Mouse (Mus musculus) heart, embryonic 12.5 days (tissue): Measurements from ENCODE around the gene Prpsap2. TPM values are rescaled to one million over a fixed set of nuclear protein-coding genes. Genes with fewer than 3 reads are reported as not detected.

ENCODE experiments used
- ATAC-seq: fragments of 200-750 bp; cut with Nextera tagmentation; 2 replicates; pipeline ENCODE4 v1.8.0; 2017; ENCODE audit warnings: moderate TSS enrichment, moderate library complexity; ENCODE audit not compliant: insufficient number of reproducible peaks, low FRiP score
- H3K27ac ChIP-seq: fragments of 300-500 bp; sonication (generic); 2 replicates; pipeline ENCODE4 v1.5.1; 2016; ENCODE audit warnings: mild to moderate bottlenecking, moderate library complexity; ENCODE audit not compliant: poor library complexity, severe bottlenecking
- H3K27me3 ChIP-seq: fragments of 300-500 bp; sonication (generic); replicated peaks from 2 replicates; pipeline ENCODE4 v1.6.1; 2016; ENCODE audit warnings: mild to moderate bottlenecking, moderate library complexity
- H3K36me3 ChIP-seq: fragments of 300-500 bp; sonication (generic); 2 replicates; pipeline ENCODE4 v1.6.1; 2016; ENCODE audit warnings: mild to moderate bottlenecking, moderate library complexity
- H3K4me1 ChIP-seq: fragments of 300-500 bp; sonication (generic); replicated peaks from 2 replicates; pipeline ENCODE4 v1.6.1; 2016; ENCODE audit warnings: mild to moderate bottlenecking
- H3K4me2 ChIP-seq: fragments of 300-500 bp; sonication (generic); 2 replicates; pipeline ENCODE4 v1.6.1; 2016; ENCODE audit warnings: mild to moderate bottlenecking, moderate library complexity
- H3K4me3 ChIP-seq: fragments of 300-500 bp; sonication (generic); 2 replicates; pipeline ENCODE4 v1.5.1; 2016; ENCODE audit warnings: mild to moderate bottlenecking
- H3K9ac ChIP-seq: fragments of 300-500 bp; sonication (generic); 2 replicates; pipeline ENCODE4 v1.6.1; 2016; ENCODE audit warnings: mild to moderate bottlenecking, moderate library complexity
- H3K9me3 ChIP-seq: fragments of 300-500 bp; sonication (generic); replicated peaks from 2 replicates; pipeline ENCODE4 v1.6.1; 2016; ENCODE audit warnings: mild to moderate bottlenecking, moderate library complexity
- WGBS: fragments of 180-500 bp; shearing (Covaris S2); methylation state at CpG from one replicate; pipeline ENCODE4 v1.1.7; 2016; 5-methylcytosine and 5-hydroxymethylcytosine counted together
- polyA plus RNA-seq: library from polyadenylated mRNA; unstranded; fragments of >200 nt; fragmentation: Nextera tagmentation; extraction: Ambion mirVana; gene quantifications from 2 replicates; pipeline ENCODE4 v1.2.1, GENCODE M21; 2016

The Prpsap2 gene
- polyA plus RNA-seq, 1 experiment from 2014 or later, result 16.4 TPM

DNA sequence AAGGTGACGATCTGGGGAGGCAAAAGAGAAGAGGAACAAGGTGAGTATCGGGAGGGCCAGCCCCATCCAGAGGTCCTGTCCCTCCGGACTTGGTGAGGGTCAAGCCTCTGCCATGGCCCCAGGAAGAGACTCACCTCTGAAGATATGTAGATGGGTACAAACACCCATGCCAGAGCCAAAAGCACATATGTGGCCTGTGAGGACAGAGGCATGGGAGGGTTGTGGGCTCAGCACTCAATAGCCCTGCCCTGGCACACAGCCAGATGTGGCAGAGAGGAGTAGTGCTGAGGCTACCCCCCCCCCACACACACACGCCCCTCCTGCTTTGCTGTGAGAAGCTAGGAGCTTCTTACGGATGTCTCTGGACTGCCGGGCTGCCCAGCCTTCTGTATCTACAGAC is 46.8 kb downstream of the Prpsap2 start:
- no peak for ATAC-seq
- WGBS, result 48% methylated on average over 6 of the region's 6 CpGs
- H3K4me3 ChIP-seq, result no peak overlapping the region

DNA sequence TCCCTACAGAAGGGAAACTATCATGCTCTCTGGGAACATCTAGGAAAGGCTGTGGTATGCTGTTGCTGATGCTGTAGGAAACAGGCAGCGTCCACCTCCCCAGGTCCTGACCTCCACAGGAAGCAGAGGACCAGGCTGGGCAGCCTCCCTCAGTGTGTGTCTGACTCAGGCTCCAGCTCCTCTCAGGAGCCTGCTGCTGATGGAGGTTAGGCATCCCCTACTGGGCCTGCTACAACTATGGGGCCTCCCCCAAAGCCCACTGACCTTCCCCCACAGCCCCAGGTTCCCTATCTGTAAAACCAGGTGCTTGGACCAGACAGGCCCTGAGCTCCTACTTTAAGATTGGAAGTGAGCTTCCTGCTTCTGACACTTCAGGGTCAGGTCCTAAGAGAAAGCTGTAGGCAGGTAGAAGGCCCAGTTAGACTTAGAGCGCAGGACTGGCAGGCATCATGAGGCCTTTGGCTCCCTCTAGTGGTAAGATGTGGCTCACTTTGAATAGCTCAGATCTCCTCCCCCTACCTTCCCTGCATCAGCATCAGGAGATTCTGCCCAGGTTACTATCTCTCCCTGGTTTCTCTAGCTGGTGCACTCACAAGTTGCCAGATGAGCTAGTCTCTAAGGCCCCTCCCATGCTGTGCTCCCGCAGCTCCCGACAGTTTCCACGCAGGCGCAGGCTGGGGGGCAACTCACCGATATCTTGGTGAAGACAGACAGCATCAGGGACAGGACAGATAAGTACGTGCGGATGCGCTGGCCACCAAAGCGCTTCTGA is 47.4 kb downstream of the Prpsap2 start:
- Histone ChIP-seq H3K27ac (no peak overlapping the region), H3K4me3 (no peak overlapping the region), H3K27me3 (no peaks in the 10 kb centered on the region), H3K4me2 (no peak overlapping the region), H3K9ac (no peak overlapping the region), H3K36me3 (no peaks in the 10 kb centered on the region), H3K4me1 (no peaks in the 10 kb centered on the region; the same call in 1 of the 2 replicates), H3K9me3 (no peaks in the 10 kb centered on the region)
- WGBS, result 29% methylated on average over 11 of the region's 11 CpGs
- peak; percentile 64 for ATAC-seq

More for the DNA sequence above, 46.8 kb downstream of the Prpsap2 start:
- no peaks in the 10 kb centered on the region for H3K36me3 ChIP-seq
- no peaks in the 10 kb centered on the region for H3K9me3 ChIP-seq
- no peaks in the 10 kb centered on the region; the same call in 1 of the 2 replicates for H3K4me1 ChIP-seq
- no peaks in the 10 kb centered on the region for H3K27me3 ChIP-seq
- no peak overlapping the region for H3K4me2 ChIP-seq
- no peak overlapping the region for H3K9ac ChIP-seq
- H3K27ac ChIP-seq, result no peak overlapping the region

DNA sequence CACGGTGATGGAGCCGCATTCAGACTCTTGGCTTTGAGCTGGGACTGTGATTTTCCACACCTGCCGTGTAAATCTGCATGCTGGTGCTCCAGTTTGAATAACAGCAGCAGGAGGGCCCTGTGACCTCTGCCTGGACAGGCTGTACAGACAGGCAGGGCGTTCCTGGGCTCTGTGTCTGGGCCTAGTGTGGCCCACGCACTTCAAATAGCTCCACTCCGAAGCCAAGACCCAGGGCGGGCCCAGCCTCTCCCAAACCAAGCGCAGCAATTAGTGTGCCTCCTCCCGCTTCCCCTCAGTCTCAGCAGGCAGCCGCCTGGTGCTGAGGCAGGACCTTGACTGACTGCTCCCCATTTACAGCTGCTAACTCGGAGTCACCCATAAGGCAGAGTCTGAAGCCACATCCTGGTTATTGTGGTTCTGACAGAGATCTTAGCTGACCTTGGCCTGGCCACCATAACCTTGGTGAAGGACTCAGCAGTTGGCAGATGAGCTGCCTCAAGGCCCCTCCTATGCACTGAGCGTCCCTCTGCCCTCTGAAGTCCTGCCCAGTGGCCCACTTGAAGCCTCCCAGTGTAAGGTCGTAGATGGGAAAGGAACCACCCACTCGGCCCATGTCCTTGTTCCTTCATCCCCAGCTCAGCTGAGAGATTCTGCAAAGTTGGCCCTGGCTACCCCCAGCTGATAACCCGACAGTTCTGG is 48.6 kb downstream of the Prpsap2 start:
- H3K4me1 ChIP-seq, result no peaks in the 10 kb centered on the region; the same call in 1 of the 2 replicates
- H3K36me3 ChIP-seq, result no peaks in the 10 kb centered on the region
- no peak overlapping the region for H3K27ac ChIP-seq
- ATAC-seq, result no peak
- no peak overlapping the region for H3K9ac ChIP-seq
- H3K4me2 ChIP-seq, result no peak overlapping the region
- H3K4me3 ChIP-seq, result no peak overlapping the region
- no peaks in the 10 kb centered on the region for H3K27me3 ChIP-seq
- H3K9me3 ChIP-seq, result no peaks in the 10 kb centered on the region
- WGBS, result 56% methylated on average over 15 of the region's 15 CpGs

DNA sequence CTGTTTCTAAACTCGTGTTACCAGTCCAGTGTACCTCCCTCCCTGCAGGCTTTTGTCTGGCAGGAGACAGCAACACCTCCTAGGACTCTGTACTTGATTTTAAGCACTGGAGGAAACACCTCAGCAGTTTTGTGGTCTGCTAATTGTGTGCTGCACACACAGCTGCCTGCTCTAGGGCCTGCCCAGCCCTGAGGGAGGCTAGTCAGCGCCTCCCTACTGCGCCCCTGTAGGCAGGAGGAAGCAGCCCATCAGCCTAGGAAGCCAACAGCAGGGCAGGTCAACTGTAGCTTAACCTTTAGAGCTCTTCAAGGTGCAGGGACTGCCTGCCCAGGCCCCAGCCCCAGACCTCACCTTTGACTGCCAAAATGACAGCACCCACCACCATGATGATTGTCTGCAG is 53.0 kb downstream of the Prpsap2 start:
- H3K4me2 ChIP-seq, result no peak overlapping the region
- no peak overlapping the region for H3K27ac ChIP-seq
- H3K36me3 ChIP-seq, result no peaks in the 10 kb centered on the region
- no peak for ATAC-seq
- no peak overlapping the region for H3K4me3 ChIP-seq
- no peaks in the 10 kb centered on the region for H3K27me3 ChIP-seq
- H3K4me1 ChIP-seq, result no peaks in the 10 kb centered on the region; the same call in 1 of the 2 replicates
- H3K9ac ChIP-seq, result no peak overlapping the region
- no peaks in the 10 kb centered on the region for H3K9me3 ChIP-seq
- 78% methylated on average over 3 of the region's 3 CpGs for WGBS

DNA sequence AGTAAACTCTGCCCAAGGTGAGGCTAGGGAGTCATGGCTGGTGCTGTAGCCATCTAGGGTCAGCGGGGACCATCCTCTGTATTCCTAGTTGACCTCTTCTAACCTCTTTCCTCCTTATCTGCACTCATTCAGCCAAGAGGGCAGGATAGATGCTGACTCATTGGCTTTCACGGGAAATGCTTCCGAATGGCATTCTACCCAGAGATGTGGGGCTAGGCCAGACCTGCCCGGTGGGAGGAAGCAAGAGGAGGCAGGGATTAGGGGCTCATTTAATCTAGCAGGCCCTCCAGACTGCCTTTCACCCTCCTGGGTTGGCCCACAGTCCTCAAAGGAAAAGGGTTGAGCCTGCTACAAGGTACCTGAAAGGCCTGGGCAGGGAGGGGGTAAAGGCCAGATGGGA is 55.7 kb downstream of the Prpsap2 start:
- Histone ChIP-seq H3K4me2 (no peak overlapping the region), H3K9ac (no peak overlapping the region), H3K27ac (no peak overlapping the region), H3K36me3 (peaks cover 2% of the 10 kb centered on the region; the same call in 1 of the 2 replicates), H3K9me3 (no peaks in the 10 kb centered on the region), H3K4me1 (no peaks in the 10 kb centered on the region), H3K4me3 (no peak overlapping the region), H3K27me3 (no peaks in the 10 kb centered on the region)
- ATAC-seq, result no peak
- WGBS, result 29% methylated on average over 4 of the region's 4 CpGs

DNA sequence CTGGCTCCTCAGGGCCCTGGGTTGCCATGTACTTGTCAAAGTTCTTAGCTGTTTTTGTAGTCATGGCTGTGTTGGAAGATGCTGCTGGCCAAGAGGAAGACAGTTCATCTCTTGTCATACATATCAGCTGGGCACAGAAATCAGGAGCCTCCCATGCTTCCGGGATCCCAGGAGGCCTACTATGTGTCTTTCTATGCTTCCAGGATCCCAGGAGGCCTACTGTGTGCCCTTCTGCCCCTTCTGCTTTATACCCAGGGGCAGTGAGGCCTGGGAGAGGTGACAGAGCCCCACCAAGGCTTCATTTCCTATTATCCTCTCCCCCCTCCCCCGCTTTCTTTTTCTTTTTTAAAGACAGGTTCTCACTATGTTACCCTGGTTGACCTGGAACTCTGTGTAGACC is 56.3 kb downstream of the Prpsap2 start:
- 92% methylated on average over 2 of the region's 2 CpGs for WGBS
- Histone ChIP-seq H3K9ac (no peak overlapping the region), H3K4me3 (no peak overlapping the region), H3K4me1 (no peaks in the 10 kb centered on the region; the same call in 1 of the 2 replicates), H3K36me3 (peaks cover 2% of the 10 kb centered on the region; the same call in 1 of the 2 replicates), H3K9me3 (no peaks in the 10 kb centered on the region), H3K27me3 (no peaks in the 10 kb centered on the region), H3K27ac (no peak overlapping the region), H3K4me2 (no peak overlapping the region)
- ATAC-seq, result no peak

DNA sequence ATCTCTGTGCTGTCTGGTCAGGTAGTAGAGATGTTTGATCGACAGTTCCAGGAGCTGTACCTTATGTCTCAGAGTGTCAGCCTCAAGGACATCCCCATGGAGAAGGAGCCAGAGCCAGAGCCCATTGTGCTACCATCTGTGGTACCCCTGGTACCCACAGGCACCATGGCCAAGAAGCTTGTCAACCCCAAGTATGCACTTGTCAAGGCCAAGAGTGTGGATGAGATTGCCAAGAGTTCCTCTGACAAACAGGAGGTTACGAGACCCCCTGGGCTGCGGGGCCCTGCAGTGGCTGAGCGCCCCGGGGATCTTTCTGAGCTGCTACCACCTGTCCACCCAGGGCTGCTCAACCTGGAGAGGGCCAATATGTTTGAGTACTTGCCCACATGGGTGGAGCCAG is 59.4 kb downstream of the Prpsap2 start:
- Histone ChIP-seq H3K27ac (no peak overlapping the region), H3K4me2 (no peak overlapping the region), H3K4me3 (no peak overlapping the region), H3K9me3 (no peaks in the 10 kb centered on the region), H3K27me3 (no peaks in the 10 kb centered on the region), H3K4me1 (no peaks in the 10 kb centered on the region; the same call in 1 of the 2 replicates), H3K36me3 (peaks cover 2% of the 10 kb centered on the region; the same call in 1 of the 2 replicates), H3K9ac (no peak overlapping the region)
- WGBS, result 90% methylated on average over 5 of the region's 5 CpGs
- no peak for ATAC-seq

DNA sequence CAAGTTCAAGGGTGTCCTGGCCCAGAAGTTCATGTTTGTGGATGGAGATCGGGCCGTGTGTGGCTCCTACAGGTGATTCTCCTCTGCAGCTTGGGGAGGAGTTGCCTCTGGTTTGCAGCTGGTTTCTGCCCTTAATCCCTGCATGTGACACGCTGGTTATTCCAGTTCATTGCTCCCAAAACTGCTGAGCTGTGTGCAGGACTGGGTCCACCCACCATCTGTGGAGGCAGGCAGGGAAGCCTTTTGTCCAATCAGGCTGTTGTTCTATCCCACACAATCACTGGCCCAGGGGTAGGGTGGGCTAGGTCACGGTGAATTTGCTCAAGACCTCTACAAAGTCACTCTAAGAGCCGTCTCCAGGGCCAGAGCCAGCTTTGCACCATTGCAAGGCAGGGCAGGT is 60.2 kb downstream of the Prpsap2 start:
- H3K9ac ChIP-seq, result no peak overlapping the region
- H3K4me2 ChIP-seq, result no peak overlapping the region
- H3K27me3 ChIP-seq, result no peaks in the 10 kb centered on the region
- H3K4me3 ChIP-seq, result no peak overlapping the region
- H3K36me3 ChIP-seq, result peaks cover 2% of the 10 kb centered on the region; the same call in 1 of the 2 replicates
- H3K9me3 ChIP-seq, result no peaks in the 10 kb centered on the region
- no peak overlapping the region for H3K27ac ChIP-seq
- H3K4me1 ChIP-seq, result no peaks in the 10 kb centered on the region; the same call in 1 of the 2 replicates
- ATAC-seq, result no peak
- whole genome bisulfite sequencing, result 85% methylated on average over 5 of the region's 5 CpGs

DNA sequence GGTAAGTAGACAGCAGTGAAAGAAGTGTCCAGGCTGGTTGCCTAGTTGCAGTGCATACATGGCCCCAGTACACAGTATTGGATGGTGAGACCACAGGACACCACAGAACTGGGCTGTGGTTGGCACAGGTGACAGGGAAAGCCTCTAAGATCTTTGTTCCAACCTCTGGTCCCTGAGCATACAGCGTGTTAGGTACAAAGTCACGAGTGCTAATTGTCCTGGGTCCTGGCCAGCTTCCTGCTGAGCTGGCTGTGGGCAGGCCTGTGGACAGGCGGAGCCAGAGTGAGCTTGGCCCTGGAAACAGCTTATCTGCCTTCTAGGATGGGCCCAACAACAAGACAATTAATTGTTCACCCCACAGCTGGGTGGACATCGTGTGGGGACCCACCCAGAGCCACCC is 62.0 kb downstream of the Prpsap2 start:
- 56% methylated on average over 4 of the region's 4 CpGs for WGBS
- H3K4me2 ChIP-seq, result no peak overlapping the region
- H3K9ac ChIP-seq, result no peak overlapping the region

DNA sequence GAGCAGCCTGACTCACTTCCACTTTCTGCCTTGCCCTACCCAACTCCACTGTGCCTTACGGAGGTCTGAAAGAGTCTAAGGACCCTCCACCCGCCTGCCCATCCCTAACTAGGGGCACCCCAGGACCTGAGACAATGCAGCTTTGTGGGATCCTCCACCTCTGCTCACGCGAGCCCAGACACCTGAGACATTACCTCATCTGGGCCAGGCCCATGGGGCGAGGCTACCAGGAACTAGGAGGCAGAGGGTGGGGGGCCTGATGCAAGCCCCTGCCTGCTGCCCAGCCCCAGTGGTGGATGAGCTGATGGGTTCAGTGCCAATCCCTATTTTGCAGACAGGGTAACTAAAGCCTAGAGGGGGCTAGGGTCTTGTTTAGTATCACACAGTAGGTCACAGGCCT is 62.4 kb downstream of the Prpsap2 start:
- Histone ChIP-seq H3K4me2 (no peak overlapping the region), H3K9me3 (no peaks in the 10 kb centered on the region), H3K4me1 (no peaks in the 10 kb centered on the region; the same call in 1 of the 2 replicates), H3K9ac (no peak overlapping the region), H3K4me3 (no peak overlapping the region), H3K36me3 (peaks cover 2% of the 10 kb centered on the region; the same call in 1 of the 2 replicates), H3K27ac (no peak overlapping the region), H3K27me3 (no peaks in the 10 kb centered on the region)
- no peak for ATAC-seq
- 87% methylated on average over 5 of the region's 5 CpGs for whole genome bisulfite sequencing

More for the DNA sequence above, 62.0 kb downstream of the Prpsap2 start:
- Histone ChIP-seq H3K4me3 (no peak overlapping the region), H3K36me3 (peaks cover 2% of the 10 kb centered on the region; the same call in 1 of the 2 replicates), H3K9me3 (no peaks in the 10 kb centered on the region), H3K4me1 (no peaks in the 10 kb centered on the region; the same call in 1 of the 2 replicates), H3K27ac (no peak overlapping the region), H3K27me3 (no peaks in the 10 kb centered on the region)
- no peak for ATAC-seq

DNA sequence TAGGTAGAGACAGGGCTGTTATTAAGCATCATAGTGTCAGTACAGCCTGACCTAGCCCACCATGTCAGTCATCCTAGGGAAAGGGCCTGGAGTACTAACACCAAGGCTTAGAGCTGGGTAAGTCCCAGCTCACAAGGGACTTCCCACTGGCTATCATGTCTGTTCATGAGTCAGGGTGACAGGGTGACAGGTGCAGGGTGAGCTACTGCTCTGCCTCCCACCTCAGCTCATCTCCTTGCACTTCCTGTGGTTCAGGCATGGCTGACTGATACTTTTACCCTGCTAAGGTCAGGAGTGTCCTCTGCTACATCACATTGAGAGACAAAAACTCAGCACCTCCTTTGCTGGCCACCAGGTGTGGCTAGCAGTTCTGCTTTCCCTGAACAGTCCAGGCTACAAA is 63.0 kb downstream of the Prpsap2 start:
- Histone ChIP-seq H3K27me3 (no peaks in the 10 kb centered on the region), H3K36me3 (peaks cover 2% of the 10 kb centered on the region; the same call in 1 of the 2 replicates), H3K9me3 (no peaks in the 10 kb centered on the region), H3K9ac (no peak overlapping the region), H3K4me3 (no peak overlapping the region), H3K4me2 (no peak overlapping the region), H3K4me1 (no peaks in the 10 kb centered on the region; the same call in 1 of the 2 replicates), H3K27ac (no peak overlapping the region)
- no peak for ATAC-seq
